Mouse (Mus musculus): ENCODE results near the gene Ptpn11. TPM values are rescaled to one million over a fixed set of nuclear protein-coding genes. Genes with fewer than 3 reads are reported as not detected.

Gene Ptpn11
- polyA plus RNA-seq, 1 experiment from 2014 or later, result 23.3 TPM

- no peaks in the 10 kb centered on the region for H3K27me3 ChIP-seq (ENCODE audit: control insufficient read depth, insufficient read depth, low read length)
- no peak overlapping the region for H3K4me3 ChIP-seq (ENCODE audit: low read depth, low read length)
- no peak for ATAC-seq (ENCODE audit: insufficient read depth, low FRiP score, low TSS enrichment)
- no peaks in the 10 kb centered on the region for H3K9me3 ChIP-seq (ENCODE audit: control insufficient read depth, low read length)
- H3K36me3 ChIP-seq (ENCODE audit: control insufficient read depth, insufficient read depth, low read length), result no peaks in the 10 kb centered on the region
- no peak overlapping the region for H3K4me2 ChIP-seq (ENCODE audit: low read depth)
- no peak overlapping the region for H3K27ac ChIP-seq (ENCODE audit: low read depth, low read length)
- H3K4me1 ChIP-seq (ENCODE audit: control insufficient read depth, insufficient read depth, low read length), result no peaks in the 10 kb centered on the region
- no peak for DNase-seq (ENCODE audit: low spot score)
- 92% methylated on average over 3 of the region's 3 CpGs for WGBS
- no peak overlapping the region for H3K9ac ChIP-seq (ENCODE audit: low read length)
These were observed 69.2 kb downstream of the Ptpn11 start for GRCm38 (mm10) chr5:121122036-121122435.

GRCm38 (mm10) chr5:121119331-121120034, 71.7 kb downstream of the Ptpn11 start:
- DNase-seq (ENCODE audit: low spot score) (no peak), ATAC-seq (ENCODE audit: insufficient read depth, low FRiP score, low TSS enrichment) (no peak)
- 88% methylated on average over 13 of the region's 13 CpGs for WGBS
- H3K9me3 ChIP-seq (ENCODE audit: control insufficient read depth, low read length), result no peaks in the 10 kb centered on the region
- H3K36me3 ChIP-seq (ENCODE audit: control insufficient read depth, insufficient read depth, low read length), result no peaks in the 10 kb centered on the region
- no peaks in the 10 kb centered on the region; the same call in 1 of the 2 replicates for H3K4me1 ChIP-seq (ENCODE audit: control insufficient read depth, insufficient read depth, low read length)
- no peak overlapping the region for H3K4me2 ChIP-seq (ENCODE audit: low read depth)
- no peaks in the 10 kb centered on the region for H3K27me3 ChIP-seq (ENCODE audit: control insufficient read depth, insufficient read depth, low read length)
- no peak overlapping the region for H3K4me3 ChIP-seq (ENCODE audit: low read depth, low read length)
- H3K27ac ChIP-seq (ENCODE audit: low read depth, low read length), result no peak overlapping the region
- H3K9ac ChIP-seq (ENCODE audit: low read length), result no peak overlapping the region

- H3K9ac ChIP-seq (ENCODE audit: low read length), result no peak overlapping the region
- H3K27me3 ChIP-seq (ENCODE audit: control insufficient read depth, insufficient read depth, low read length), result no peaks in the 10 kb centered on the region
- no peaks in the 10 kb centered on the region for H3K9me3 ChIP-seq (ENCODE audit: control insufficient read depth, low read length)
- H3K4me3 ChIP-seq (ENCODE audit: low read depth, low read length), result no peak overlapping the region
- DNase-seq (ENCODE audit: low spot score) (no peak), ATAC-seq (ENCODE audit: insufficient read depth, low FRiP score, low TSS enrichment) (no peak)
- 74% methylated on average over 4 of the region's 4 CpGs for WGBS
- H3K36me3 ChIP-seq (ENCODE audit: control insufficient read depth, insufficient read depth, low read length), result no peaks in the 10 kb centered on the region
- H3K4me1 ChIP-seq (ENCODE audit: control insufficient read depth, insufficient read depth, low read length), result no peaks in the 10 kb centered on the region; the same call in 1 of the 2 replicates
- no peak overlapping the region for H3K4me2 ChIP-seq (ENCODE audit: low read depth)
- no peak overlapping the region for H3K27ac ChIP-seq (ENCODE audit: low read depth, low read length)
These were observed 72.9 kb downstream of the Ptpn11 start for GRCm38 (mm10) chr5:121118345-121118744.

- Histone ChIP-seq H3K4me2 (ENCODE audit: low read depth) (no peak overlapping the region), H3K27ac (ENCODE audit: low read depth, low read length) (no peak overlapping the region), H3K4me1 (ENCODE audit: control insufficient read depth, insufficient read depth, low read length) (no peaks in the 10 kb centered on the region; the same call in 1 of the 2 replicates), H3K9me3 (ENCODE audit: control insufficient read depth, low read length) (no peaks in the 10 kb centered on the region), H3K36me3 (ENCODE audit: control insufficient read depth, insufficient read depth, low read length) (no peaks in the 10 kb centered on the region), H3K4me3 (ENCODE audit: low read depth, low read length) (no peak overlapping the region), H3K27me3 (ENCODE audit: control insufficient read depth, insufficient read depth, low read length) (no peaks in the 10 kb centered on the region), H3K9ac (ENCODE audit: low read length) (no peak overlapping the region)
- ATAC-seq (ENCODE audit: insufficient read depth, low FRiP score, low TSS enrichment) (no peak), DNase-seq (ENCODE audit: low spot score) (no peak)
- WGBS, result 64% methylated on average over 3 of the region's 3 CpGs
These were observed 74.3 kb downstream of the Ptpn11 start for GRCm38 (mm10) chr5:121116941-121117340.

- no peak overlapping the region for H3K4me3 ChIP-seq (ENCODE audit: low read depth, low read length)
- H3K4me2 ChIP-seq (ENCODE audit: low read depth), result no peak overlapping the region
- H3K36me3 ChIP-seq (ENCODE audit: control insufficient read depth, insufficient read depth, low read length), result no peaks in the 10 kb centered on the region
- H3K9ac ChIP-seq (ENCODE audit: low read length), result no peak overlapping the region
- no peaks in the 10 kb centered on the region for H3K27me3 ChIP-seq (ENCODE audit: control insufficient read depth, insufficient read depth, low read length)
- WGBS, result 58% methylated on average over 8 of the region's 8 CpGs
- H3K27ac ChIP-seq (ENCODE audit: low read depth, low read length), result peak overlapping the region; percentile 58; the same call in 1 of the 2 replicates
- DNase-seq (ENCODE audit: low spot score), result peak; percentile 48
- H3K4me1 ChIP-seq (ENCODE audit: control insufficient read depth, insufficient read depth, low read length), result no peaks in the 10 kb centered on the region; the same call in 1 of the 2 replicates
- ATAC-seq (ENCODE audit: insufficient read depth, low FRiP score, low TSS enrichment), result peak; percentile 67
- no peaks in the 10 kb centered on the region for H3K9me3 ChIP-seq (ENCODE audit: control insufficient read depth, low read length)
These were observed 75.6 kb downstream of the Ptpn11 start for GRCm38 (mm10) chr5:121115391-121116157.

GRCm38 (mm10) chr5:121114151-121114550, 77.0 kb downstream of the Ptpn11 start:
- no peaks in the 10 kb centered on the region for H3K27me3 ChIP-seq (ENCODE audit: control insufficient read depth, insufficient read depth, low read length)
- H3K27ac ChIP-seq (ENCODE audit: low read depth, low read length), result peak overlapping the region; percentile 58; the same call in 1 of the 2 replicates
- H3K9ac ChIP-seq (ENCODE audit: low read length), result no peak overlapping the region
- no peaks in the 10 kb centered on the region for H3K9me3 ChIP-seq (ENCODE audit: control insufficient read depth, low read length)
- H3K36me3 ChIP-seq (ENCODE audit: control insufficient read depth, insufficient read depth, low read length), result no peaks in the 10 kb centered on the region
- ATAC-seq (ENCODE audit: insufficient read depth, low FRiP score, low TSS enrichment) (no peak), DNase-seq (ENCODE audit: low spot score) (no peak)
- H3K4me2 ChIP-seq (ENCODE audit: low read depth), result no peak overlapping the region
- no peaks in the 10 kb centered on the region; the same call in 1 of the 2 replicates for H3K4me1 ChIP-seq (ENCODE audit: control insufficient read depth, insufficient read depth, low read length)
- no peak overlapping the region for H3K4me3 ChIP-seq (ENCODE audit: low read depth, low read length)
- 85% methylated on average over 14 of the region's 14 CpGs for WGBS

- ATAC-seq (ENCODE audit: insufficient read depth, low FRiP score, low TSS enrichment) (no peak), DNase-seq (ENCODE audit: low spot score) (no peak)
These were observed 78.8 kb downstream of the Ptpn11 start for GRCm38 (mm10) chr5:121112390-121112789.

GRCm38 (mm10) chr5:121111106-121111915, 79.9 kb downstream of the Ptpn11 start:
- Histone ChIP-seq H3K4me3 (ENCODE audit: low read depth, low read length) (no peak overlapping the region), H3K4me1 (ENCODE audit: control insufficient read depth, insufficient read depth, low read length) (no peaks in the 10 kb centered on the region; the same call in 1 of the 2 replicates), H3K9ac (ENCODE audit: low read length) (no peak overlapping the region), H3K9me3 (ENCODE audit: control insufficient read depth, low read length) (no peaks in the 10 kb centered on the region), H3K4me2 (ENCODE audit: low read depth) (no peak overlapping the region), H3K27me3 (ENCODE audit: control insufficient read depth, insufficient read depth, low read length) (no peaks in the 10 kb centered on the region), H3K27ac (ENCODE audit: low read depth, low read length) (no peak overlapping the region), H3K36me3 (ENCODE audit: control insufficient read depth, insufficient read depth, low read length) (no peaks in the 10 kb centered on the region)
- DNase-seq (ENCODE audit: low spot score) (no peak), ATAC-seq (ENCODE audit: insufficient read depth, low FRiP score, low TSS enrichment) (no peak)
- 95% methylated on average over 18 of the region's 18 CpGs for WGBS

More at GRCm38 (mm10) chr5:121112390-121112789, 78.8 kb downstream of the Ptpn11 start:
- Histone ChIP-seq H3K27ac (ENCODE audit: low read depth, low read length) (no peak overlapping the region), H3K9ac (ENCODE audit: low read length) (no peak overlapping the region), H3K4me2 (ENCODE audit: low read depth) (no peak overlapping the region), H3K4me3 (ENCODE audit: low read depth, low read length) (no peak overlapping the region), H3K36me3 (ENCODE audit: control insufficient read depth, insufficient read depth, low read length) (no peaks in the 10 kb centered on the region), H3K27me3 (ENCODE audit: control insufficient read depth, insufficient read depth, low read length) (no peaks in the 10 kb centered on the region), H3K4me1 (ENCODE audit: control insufficient read depth, insufficient read depth, low read length) (no peaks in the 10 kb centered on the region; the same call in 1 of the 2 replicates), H3K9me3 (ENCODE audit: control insufficient read depth, low read length) (no peaks in the 10 kb centered on the region)
- 70% methylated on average over 5 of the region's 5 CpGs for WGBS

Data from neural tube, embryonic 11.5 days (tissue).